Mouse (Mus musculus): ENCODE measurements around the gene Prdx5.

Gene Prdx5

DNA sequence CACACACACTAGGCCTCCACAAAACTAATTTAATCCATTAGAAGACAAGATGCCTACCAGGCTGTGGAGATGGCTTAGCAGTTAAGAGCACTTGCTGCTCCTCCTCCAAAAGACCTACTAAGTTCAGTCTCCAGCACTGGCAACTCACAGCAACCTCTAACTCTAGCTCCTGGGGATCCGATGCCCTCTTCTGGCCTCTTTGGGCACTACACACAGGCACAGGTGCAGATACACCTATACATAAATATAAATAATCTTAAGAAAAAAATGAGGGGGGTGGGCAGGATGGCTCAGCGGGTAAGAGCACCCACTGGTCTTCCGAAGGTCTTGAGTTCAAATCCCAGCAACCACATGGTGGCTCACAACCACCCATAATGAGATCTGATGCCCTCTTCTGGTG, 26.4 kb upstream of the Prdx5 start:
- DNase-seq, result no peak

DNA sequence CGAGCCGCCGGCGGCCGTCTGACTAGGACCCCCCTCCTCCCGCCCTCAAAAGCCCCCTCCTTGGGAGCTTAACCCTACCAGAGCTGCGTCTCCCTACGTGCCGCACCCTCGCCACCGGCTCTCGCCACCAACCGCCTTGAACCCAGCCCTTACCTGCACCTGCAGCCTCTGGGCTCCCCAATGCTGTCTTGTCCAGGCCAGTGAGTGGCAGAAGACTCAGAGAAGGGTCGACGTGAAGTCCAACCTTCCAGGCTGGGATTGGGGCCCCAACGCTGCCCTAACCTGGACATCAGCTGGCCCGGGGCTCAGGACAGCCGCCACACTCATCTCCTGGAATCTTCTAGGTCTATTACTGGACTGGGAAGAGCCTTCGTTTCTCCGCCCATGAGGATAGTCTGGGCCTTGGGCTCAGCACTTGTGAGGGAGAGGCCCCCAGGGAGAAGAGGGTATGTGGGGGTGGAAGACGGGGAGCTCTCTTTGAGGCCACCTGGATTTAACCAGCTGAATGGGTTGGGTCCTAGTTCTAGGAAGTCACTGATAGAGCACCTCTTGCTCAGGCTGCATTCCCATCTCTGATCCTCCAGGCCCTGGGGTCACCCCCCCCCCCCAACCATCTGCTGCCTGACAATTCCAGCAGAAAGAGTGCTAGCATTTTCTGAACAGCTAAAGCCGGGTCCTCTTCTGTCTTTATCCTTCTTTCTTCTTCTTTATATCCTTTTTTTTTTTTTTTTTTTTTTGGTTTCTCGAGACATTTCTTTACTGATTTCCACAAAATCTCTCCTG, 24.5 kb upstream of the Prdx5 start, which contains the start of gene Kcnk4:
Gene Kcnk4, minus strand, starts transcription at position 321 of the 783 bp plus-strand sequence.
- DNase-seq, result no peak

DNA sequence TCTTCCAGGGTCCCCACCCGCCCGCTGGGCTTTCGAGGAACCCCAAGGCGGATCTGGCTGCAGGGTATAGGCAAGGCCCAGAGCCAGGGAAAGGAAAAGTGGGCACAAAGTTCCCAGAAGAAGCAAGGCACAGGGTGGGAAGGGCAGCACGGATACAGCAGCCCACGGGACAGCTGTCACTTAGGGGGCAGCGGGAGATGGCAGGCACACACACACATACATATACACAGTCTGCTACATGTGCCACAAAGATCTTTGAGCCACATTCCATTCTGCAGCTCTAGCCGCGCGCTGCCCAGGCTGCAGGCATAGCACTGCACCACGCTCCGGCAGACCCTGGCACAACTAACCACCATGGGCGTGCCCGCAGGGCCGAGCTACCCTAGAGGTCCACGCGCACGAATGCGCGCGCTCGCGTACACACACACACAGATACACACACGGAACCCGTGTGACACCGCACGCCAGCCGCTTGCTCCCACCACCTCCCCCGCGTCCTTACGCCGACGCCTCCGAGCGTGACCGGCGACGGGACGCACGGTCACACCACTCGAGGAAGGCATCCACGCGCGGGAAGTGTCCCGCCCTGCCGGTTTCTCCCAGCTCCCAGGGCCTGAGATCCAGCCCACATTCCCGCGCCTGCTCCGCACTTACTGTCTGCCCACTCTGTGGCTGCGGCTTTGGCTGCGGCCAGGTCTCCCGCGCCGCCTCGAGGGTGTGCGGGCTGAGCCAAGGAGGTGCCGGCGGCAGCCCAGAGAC, 23.7 kb upstream of the Prdx5 start:
- peak; percentile 73 for DNase-seq

DNA sequence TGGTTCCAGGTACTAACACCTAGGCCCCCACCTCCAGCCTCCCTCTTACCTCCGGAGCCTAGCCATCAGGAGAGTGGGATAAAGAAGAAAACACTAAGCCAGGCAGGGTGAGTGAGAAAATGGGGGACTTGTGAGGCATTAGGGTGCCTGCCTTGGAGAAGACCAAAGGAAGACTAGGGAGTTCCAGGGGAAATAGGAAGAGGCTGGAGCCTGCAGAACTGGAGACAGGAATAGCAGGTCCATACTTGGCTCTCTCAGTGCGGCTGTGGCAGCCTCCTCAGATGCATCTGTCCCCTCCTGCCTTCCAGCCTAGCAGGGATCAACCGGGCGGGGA, 23.2 kb upstream of the Prdx5 start:
- no peak for DNase-seq

DNA sequence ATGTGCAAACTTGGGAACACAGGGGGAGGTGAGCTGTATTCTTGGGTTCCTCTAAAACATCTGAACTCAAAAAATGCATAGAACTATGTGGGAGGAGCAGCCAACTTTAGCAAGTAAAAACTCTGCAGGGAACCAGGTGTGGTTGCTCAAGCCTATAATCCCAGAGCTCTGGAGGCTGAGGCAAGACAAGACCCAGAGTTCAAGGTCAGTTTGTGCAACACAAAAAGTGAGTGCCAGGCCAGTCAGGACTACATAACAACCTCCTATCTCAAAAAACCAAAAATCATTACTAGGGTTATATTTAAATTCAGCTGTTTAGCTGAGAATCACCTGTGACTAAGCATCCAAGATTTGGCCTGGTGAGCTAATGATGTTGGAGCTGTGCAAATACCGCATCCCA, 22.1 kb upstream of the Prdx5 start:
- DNase-seq, result no peak

DNA sequence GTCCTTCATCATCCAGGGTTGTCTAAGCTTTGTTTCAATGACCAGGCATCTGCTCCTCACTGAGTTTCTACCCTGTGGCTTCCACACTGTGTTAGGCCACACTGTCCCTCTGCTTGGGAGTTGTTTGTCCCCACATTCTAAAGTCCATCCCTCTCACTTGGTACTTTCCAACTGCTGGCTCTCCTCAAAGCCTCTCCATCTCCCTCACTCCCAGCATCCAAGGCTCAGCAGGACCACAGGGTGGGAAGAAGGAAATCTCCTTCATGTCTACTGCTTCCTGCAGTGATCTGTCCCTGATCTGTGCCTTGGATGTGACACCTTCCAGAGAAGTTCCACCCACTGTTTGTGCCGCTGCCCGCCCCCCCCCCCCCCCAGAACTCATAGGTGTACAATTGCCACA, 21.1 kb upstream of the Prdx5 start:
- no peak for DNase-seq

DNA sequence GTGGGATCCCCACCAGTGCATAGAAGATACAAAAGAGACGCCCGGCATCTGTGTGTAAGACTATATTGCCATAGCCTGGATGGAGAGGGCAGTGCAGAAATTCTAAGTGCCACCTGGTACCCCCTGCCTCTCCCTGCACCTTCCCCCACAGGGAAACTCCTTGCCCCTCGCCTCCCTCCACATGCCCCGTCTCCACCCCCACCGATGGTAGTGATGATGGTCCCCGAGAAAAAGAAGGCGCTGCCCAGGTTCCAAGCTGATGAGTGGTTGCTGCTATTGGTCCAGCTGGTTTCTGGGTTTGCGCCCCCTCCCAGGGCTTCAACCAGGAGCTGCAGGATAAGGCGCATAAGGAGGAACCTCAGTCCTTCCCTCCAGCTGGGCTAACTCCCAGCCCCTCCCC, 18.2 kb upstream of the Prdx5 start:
- no peak for DNase-seq

DNA sequence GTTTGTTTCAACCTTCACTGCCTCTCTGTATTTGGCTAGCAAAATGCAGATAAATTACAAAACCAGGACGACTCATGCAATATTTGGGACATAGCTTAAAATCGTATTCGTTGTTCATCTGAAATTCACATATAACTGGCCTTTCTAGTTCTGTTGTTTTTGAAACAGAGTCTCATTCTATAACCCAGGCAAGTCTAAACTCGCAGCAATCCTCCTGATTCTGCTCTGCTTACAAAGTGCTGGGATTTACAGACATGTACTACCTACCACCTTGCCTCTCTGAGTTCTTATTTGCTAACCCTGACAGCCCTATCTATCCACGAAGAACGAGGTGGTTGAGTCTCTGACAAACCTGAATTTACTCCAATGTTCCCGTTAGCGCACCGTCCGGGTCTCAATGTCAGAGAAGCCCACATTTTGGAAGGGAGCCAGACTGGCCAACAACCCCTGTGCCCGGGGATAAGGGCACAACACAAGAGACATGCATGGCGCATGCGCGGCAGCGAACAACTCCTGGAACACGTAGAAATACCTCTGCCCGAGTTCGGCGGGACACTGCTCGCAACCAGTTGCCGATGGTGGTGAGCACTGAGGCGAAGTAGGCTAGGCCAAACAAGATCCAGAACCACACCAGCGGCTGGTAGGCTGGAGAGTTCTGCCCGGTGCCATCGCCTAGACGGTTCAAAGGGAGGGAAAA, 16.8 kb upstream of the Prdx5 start:
- no peak for DNase-seq

DNA sequence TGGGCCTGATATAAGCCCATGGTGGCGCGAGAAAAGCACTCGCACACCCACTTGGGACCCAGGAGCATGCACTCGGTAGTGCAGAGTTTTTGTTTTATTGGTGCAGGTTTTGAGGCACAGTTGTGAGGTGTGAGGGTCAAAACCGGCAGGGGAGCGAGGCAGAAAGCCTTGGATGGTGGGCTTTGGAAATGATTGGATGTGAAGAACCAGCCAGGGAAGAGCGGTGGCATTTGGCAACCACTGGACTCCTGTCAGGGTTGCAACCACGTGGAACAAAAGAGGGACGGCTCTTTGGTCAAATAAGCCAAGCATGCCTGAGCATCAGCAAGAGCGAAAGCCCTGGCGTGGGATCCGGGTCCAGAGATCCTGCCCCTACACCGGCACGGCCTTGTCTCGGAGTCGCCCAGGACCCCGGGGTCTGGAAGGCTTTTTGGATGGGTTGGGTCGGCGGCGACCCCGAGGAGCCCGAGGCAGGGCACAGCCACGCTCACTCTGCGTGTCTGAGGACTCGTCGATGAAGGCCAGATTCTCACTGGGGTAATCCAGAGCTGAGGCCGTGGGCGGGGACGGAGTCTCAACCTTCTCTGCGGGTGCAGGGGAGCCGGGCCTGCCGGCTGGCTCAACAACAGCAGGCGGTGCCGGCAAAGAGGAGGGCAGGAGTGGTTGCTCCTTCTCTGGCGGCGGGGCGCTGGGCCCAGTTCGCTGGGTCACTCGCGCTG, 15.9 kb upstream of the Prdx5 start:
- DNase-seq, result no peak

DNA sequence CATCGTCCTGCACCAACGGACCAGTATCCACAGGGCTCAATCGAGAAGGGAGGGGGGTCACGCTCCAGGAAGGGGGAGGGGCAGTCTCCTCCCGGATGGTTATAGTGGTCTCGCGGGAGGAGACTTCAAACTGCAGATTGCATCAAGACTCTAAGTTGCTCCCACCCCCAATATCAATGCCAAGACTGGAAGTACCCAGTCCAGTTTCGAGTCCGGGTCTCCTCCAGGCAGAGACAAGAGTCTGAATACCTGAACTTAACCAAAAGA, 15.3 kb upstream of the Prdx5 start, which contains the start of gene Catsperz:
Gene Catsperz, minus strand, starts transcription at position 74 of the 267 bp plus-strand sequence.
- DNase-seq, result no peak

DNA sequence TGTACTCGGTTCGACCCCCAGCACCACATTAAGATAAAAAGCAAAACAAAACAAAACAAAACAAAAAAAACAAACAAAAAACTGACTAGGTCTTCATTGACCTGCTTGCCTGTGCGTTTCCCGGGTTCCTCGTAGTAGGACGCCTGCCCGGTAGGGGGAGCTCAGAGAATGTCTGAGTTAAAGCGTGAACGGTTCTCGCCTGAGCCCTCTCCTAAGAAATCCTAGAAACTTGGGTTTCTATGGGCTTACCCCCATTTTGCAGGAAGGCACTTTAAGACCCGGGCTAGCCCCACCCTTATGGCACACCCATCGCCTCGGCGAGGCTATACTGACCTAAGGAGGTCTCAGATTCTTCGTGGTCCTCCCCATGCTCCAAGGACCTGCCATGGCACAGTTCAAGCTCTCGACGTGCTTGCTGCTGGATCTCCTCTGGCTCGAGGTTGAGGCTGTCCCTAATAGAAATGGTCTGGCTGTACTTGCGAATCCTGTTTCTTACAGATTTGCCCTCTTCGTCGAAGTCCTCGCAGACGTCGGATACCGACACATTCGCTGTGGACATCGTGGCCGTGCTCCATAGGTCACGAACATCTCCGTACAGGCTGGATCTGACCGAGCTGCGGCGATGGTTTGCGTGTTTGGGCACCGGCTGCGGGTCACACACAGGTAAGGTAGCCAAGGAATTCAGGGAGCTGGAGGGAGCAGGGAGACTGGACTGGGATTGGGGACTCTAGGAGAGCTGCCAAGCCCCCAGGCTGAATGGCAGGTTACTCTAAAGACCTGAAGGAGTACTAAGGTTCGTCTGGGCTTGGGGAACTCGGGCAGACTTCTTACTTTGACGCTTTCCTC, 14.8 kb upstream of the Prdx5 start:
- peak; percentile 86 for DNase-seq

DNA sequence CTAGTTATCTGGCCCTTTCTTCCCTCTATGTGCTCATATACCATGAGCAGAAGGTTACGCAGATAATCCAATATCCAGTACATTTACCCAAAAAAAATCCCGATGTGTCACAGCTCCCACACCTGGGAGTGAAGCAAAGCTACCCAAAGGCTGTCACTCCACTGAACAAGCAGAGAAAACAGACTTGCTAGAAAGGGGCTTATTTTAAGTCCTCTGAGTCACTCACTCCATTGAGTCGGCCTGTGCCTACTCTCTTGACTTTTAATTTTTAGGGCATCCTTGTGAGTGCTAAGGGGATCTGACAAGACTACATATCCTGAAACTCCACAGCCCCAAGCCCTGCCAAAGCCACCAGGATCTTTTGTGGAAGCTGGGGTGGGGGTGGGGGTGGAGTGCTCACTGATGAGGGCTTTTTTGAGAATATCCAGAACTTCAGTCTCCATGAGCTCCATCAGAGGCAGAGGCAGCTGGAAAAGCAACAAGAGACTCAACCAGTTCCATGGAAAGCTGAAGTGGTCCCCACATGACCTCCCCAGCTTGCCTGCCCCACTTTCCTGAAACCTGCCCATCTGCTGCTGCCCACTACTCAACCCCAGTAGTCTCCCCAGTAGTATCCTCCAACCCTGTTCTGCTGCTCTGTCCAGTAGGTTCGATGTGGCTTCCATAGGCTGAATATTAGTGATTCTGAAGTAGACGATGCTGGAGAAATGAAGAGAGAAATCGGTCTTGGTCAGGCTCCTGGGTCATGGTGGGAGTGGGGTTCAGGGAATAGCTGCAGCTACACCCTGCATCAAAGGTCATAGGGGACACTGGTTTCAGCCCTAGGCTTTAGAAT, 13.2 kb upstream of the Prdx5 start:
- DNase-seq, result no peak

DNA sequence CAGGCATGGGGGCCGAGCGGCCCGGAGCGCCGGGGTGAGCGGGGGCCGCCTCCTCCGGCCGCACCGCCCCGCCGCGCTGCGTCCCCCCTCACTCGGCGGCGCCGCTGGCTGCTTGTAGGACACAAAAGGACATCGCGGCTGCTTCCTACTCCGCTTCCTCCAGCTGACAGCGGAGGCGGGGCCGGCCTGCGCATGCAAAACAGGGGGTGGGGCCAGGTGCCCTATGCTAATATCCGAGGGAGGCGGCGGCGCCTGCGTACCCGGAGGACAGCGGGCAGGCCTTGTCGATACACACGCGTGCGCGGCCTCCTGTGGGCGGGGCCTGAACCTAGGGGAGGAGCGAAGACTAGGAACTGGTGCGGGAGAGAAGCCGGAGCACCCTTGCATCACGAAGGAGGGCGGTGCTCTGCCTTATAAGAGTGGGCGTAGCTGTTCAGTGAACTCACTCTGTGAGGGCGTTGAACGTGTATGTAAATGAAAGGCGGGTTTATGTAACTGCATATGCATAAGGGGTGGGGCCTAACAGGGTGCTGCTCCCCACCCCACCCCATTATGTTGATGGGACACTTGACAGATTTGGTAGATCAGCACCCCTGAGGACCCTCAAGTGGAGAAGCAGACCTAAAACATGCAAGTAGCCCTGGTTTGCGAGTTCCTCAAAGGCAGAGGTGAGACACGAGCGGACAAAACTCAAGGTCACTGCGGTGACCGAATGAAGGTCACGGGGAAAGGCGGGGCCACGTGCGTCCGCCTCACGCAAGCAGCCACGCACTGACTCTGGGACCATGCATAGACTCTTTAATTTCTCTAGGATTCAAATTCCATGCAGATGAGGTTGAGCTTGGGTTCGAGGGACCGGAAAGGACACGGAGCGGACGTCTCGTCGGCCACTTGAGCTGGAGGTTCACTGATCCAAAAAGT, 12.0 kb upstream of the Prdx5 start, which contains the start of gene Esrra:
Gene Esrra, minus strand, starts transcription at position 167 of the 921 bp plus-strand sequence.
- peak; percentile 100 for DNase-seq

DNA sequence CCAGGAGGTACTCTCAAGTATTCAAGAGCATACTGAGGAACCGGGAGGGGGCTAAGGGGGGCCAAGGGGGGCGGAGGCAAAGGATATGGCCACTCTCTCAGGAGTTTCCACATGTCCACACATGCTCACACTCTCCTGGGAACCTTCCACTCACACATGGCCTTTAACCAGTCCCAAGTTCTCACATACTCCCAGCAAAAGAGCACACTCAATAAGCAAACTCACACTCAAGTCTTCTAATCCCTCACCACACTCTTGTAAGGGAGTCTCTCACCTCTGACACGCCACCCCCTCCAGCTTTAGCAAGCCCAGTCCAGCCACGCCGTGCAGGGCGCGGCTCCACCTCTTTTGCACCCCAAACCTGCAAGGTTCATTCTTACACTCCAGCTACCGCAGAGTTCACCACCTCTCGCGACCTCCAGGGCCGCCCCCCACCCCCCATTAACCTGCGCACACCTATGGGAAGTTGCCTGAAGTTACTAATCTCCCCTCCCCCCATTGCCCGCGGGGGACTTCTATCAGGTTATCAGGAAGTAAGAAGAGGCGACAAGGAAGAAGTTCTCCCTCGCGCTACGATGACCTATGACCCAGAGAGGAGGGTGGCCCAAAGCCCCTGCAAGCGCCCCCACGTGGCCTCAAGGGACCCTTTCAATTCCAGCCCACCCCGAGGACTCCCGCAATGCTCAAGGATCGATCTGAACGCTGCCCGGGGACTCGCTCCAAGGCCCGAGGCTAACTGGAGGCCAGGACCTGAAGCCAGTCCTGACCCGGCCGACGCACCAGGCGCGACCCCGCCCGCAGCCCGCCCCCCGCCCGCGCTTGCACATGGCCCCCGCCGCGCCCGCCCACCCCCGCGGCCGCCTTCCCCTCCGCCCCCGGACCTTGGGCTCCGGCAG, 11.1 kb upstream of the Prdx5 start:
- DNase-seq, result no peak

DNA sequence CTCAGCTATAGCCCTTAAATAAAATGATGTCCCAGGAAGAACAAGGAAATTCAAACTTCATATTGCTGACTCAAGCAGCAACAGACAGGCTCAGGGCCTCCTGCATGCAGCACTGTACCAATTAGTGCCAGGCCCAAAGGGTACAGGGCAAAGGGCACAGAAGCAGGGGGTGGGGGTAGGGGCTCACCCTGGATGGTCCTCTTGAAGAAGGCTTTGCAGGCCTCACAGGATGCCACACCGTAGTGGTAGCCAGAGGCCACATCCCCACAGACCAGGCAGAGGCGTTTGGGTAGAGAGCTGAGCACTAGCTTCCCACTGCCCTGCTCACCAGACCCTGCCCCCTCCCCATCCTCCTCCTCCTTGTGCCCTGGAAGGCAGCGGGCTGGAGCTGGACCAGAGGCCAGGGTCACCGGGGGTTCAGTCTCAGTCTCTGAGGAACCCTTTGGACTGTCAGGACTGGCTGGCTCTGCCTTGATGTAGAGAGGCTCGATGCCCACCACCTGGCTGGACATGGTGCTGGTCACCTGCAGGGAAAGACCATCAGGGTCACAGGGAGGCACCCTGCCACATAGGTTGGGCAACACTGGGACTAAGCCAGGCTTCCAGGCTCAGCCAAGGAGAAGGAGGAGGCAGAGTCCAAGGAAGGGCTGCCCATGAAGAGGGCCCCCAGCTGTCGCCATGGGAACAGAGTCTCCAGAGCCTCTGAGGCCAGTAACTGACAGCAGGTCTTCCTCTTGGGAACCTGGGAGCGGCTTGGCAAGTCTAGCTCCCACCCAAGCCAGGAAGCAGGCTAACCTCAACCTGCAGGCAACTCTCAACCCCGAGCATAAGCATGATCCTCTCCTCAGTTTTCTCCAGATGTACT, 10.2 kb upstream of the Prdx5 start:
- DNase-seq, result no peak

DNA sequence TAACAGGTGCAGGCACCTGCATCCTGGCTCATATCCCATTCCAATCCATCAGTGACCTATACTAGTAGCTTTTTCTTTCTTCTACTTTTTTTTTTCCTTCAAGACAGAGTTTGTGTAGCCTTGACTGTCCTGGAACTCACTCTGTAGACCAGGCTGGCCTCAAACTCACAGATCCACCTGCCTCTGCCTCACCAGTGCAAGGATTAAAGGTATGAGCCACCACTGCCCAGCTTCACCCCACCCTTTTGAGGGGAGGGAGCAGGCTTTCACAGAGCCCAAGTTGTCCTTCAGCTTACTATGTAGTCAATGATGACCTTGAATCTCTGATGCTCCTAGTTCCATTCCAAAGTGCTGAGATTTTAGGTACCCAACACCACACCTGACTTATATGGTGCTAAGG, 9.5 kb upstream of the Prdx5 start:
- DNase-seq, result no peak

DNA sequence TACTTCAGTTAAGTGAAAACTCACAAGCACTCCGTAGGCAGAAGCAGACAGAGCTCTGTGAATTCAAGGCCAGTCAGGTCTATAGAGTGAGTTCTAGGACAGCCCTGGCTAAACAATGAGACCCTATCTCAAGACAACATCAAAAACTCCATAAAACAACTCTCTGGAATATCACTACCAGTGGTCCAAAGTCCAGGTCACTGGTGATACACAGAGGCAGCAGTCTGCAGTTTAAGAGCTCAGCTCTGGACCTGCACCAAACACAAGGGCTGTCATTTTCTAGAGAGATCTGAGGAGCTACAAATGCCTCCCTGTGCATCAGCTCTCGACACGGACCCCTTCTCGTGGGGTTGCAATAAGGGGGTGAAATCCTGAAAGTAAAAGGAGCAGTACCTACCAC, 8.4 kb upstream of the Prdx5 start:
- DNase-seq, result no peak

DNA sequence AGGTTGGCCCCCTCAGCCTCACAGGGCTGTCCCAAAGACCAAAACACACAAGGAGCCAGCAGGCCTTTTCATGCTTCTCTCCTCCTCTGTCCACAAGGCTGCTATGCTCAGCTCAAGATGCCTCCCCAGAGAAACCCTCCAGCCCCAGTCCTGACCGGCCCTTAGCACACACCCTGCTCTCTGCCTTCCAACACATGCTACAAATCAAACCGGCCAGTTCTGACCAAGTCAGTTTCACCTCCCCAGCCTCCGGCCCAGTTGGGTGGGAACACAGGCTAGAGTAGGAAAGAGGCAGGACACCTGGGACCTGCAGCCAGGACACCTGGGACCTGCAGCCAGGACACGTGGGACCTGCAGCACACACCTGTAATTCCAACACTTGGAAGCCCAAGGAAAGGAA, 6.6 kb upstream of the Prdx5 start:
- DNase-seq, result no peak
